Comparison of ENCODE assay signal across 25 mouse cellular contexts in the genomic region with DNA sequence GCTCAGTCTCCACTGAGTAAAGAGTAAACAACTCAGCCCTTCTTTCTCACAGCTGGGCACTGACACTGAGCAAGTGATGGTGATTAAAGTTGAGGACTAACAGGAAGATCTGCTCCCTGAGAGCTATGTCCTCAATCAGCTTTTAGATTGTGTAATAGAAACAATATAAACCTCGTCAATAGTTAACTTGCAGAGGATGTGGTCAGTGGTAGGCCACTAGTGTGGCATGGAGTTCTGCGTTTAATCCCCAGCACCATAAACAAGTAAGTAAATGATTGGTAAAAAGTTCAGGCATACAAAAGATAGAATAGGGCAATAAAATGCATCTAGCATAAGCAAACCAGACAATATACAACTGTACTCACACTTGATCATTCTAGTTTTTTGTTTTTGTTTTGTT.
"Had no signal": no experiment of that assay in that cellular context is flagged by ENCODE, and none has a peak within 500 bp of the region (broad histone marks: within the 10 kb centered on the region; RNA-seq: fewer than 3 reads in every experiment).

No protein-coding gene starts in this region.

- DNase-seq: gastrocnemius, postnatal 25 days; heart, adult 11 months; heart, adult 2 months; heart, postnatal 14 days; heart, postnatal 36 days; kidney, adult 2 months; kidney, adult 9 months; kidney, postnatal 14 days; kidney, postnatal 36 days; layer of hippocampus, adult 9-11 months; layer of hippocampus, postnatal 36 days; liver; liver, embryonic 13.5 days had no signal

- H3K4me2 ChIP-seq: heart, embryonic 11.5 days; heart, embryonic 13.5 days; heart, embryonic 15.5 days; hindbrain, embryonic 13.5 days; hindbrain, embryonic 15.5 days; kidney, embryonic 15.5 days; limb, embryonic 12.5 days; liver, embryonic 11.5 days; liver, embryonic 13.5 days; liver, embryonic 15.5 days had no signal

- H3K9ac ChIP-seq: heart, embryonic 13.5 days; heart, embryonic 15.5 days; hindbrain, embryonic 13.5 days; hindbrain, embryonic 15.5 days; kidney, embryonic 15.5 days; limb, embryonic 12.5 days; liver, embryonic 13.5 days; liver, embryonic 15.5 days had no signal

- H3K9me3 ChIP-seq: heart, embryonic 13.5 days; heart, embryonic 15.5 days; hindbrain, embryonic 13.5 days; hindbrain, embryonic 15.5 days; kidney, embryonic 15.5 days; limb, embryonic 10.5 days; limb, embryonic 12.5 days; liver, embryonic 13.5 days; liver, embryonic 15.5 days had no signal

- ATAC-seq: hindbrain, postnatal 0 days had no signal

- H3K4me3 ChIP-seq: heart, adult 2 months; heart, embryonic 13.5 days; heart, embryonic 15.5 days; hindbrain, embryonic 13.5 days; hindbrain, embryonic 15.5 days; kidney, embryonic 15.5 days; limb, embryonic 10.5 days; limb, embryonic 12.5 days; liver, embryonic 13.5 days; liver, embryonic 15.5 days had no signal

- H3K4me1 ChIP-seq: heart, embryonic 13.5 days; heart, embryonic 15.5 days; hindbrain, embryonic 13.5 days; hindbrain, embryonic 15.5 days; kidney, embryonic 15.5 days; limb, embryonic 10.5 days; limb, embryonic 12.5 days; liver, embryonic 13.5 days; liver, embryonic 15.5 days had no signal

- H3K27ac ChIP-seq: heart, adult 2 months; heart, embryonic 13.5 days; heart, embryonic 15.5 days; hindbrain, embryonic 13.5 days; hindbrain, embryonic 15.5 days; hindbrain, postnatal 0 days; kidney, embryonic 15.5 days; kidney, postnatal 0 days; limb, embryonic 10.5 days; limb, embryonic 12.5 days; liver, embryonic 13.5 days; liver, embryonic 15.5 days had no signal

- H3K27me3 ChIP-seq: heart, embryonic 13.5 days; heart, embryonic 15.5 days; hindbrain, embryonic 13.5 days; hindbrain, embryonic 15.5 days; kidney, embryonic 15.5 days; limb, embryonic 12.5 days; liver, embryonic 13.5 days; liver, embryonic 15.5 days had no signal
